Mouse (Mus musculus) left cerebral cortex, postnatal 36 days (tissue): ENCODE measurements around the gene Mepce. TPM values are rescaled to one million over a fixed set of nuclear protein-coding genes. Genes with fewer than 3 reads are reported as not detected.

Experiments used
- DNase-seq, 2 experiments: peaks; one replicate each; pipeline ENCODE4 v3.0.0; 2021 to 2022; ENCODE audit warnings: low spot score in 2 of 2, mixed read lengths in 1 of 2
- intact Hi-C: fragments of 180-260 bp; cut with DNase I; formaldehyde crosslinking; loops from one replicate; pipeline ENCODE4 v1.15.1; 2025
- total RNA-seq, 2 experiments: library from RNA; stranded (reverse); gene quantifications; 2 replicates each; pipeline ENCODE4 v1.2.3; 2021

Mepce gene
- total RNA-seq, 2 experiments from 2014 or later, result 33.5 to 42.8 TPM

- no peak for DNase-seq
- intact Hi-C loops, result loop anchor here (5.0 kb wide), 1 partner anchor 214 kb away; the partner anchor contains the start of genes Epo and Gnb2
Observed at GRCm38 (mm10) chr5:137746282-137746850, 41.1 kb downstream of the Mepce start.

DNA sequence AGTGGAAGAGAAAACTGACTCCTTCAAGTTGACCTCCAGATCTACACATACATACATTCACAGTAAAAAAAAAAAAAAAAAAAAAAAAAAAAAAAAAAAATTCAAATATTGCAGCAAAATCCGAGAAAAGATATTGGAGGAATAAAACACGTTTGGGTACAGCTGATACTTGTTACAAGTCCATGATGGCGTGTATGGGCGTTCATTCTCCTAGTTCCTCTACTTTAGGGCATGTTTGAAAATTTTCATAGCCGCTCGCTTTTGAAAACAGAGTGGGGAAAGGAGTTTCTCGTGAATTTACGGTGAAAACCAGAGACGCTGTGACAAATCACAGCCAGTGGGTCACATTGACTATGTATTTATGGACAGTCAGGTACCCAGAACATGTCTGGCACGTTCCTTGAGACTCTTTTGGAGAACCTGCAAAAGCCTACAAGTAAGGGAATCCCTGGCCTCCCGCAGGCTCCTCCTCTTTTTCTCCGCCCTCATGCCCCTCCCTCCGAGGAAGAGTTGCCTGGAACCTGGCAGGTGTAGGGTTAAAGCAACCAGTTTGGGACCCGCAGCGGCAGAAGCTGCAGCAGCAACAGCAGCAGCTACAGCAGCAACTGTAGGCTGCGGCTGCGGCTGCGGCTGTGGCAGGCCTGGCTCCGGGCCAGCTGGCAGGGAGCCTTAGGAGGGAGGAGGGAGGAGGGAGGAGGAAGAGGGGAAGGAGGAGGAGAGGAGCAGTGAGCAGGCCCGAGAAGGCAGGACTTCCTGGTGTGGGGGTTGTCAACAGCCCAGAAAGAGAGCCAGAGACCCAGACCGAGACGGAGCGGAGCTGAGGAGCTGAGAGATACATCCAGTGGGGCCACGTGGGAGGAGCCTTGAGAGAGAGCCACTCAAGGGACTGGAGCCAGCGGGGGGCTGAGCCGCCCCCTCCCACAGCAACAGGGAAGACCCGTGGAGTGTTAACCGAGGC lies 42.0 kb downstream of the Mepce start, which contains the start of gene Tsc22d4:
TSS of gene Tsc22d4 (plus strand) at position 517 of the 958 bp plus-strand sequence.
- peak; percentile 87 for DNase-seq
- intact Hi-C loops, result loop anchor here (5.0 kb wide), 1 partner anchor 213 kb away; the partner anchor contains the start of genes Epo and Gnb2

GRCm38 (mm10) chr5:137744197-137744596 lies 43.3 kb downstream of the Mepce start:
- intact Hi-C loops, result loop anchor here (5.0 kb wide), 1 partner anchor 87 kb away; no protein-coding TSS in a partner anchor
- DNase-seq, result no peak

- DNase-seq, result no peak
- intact Hi-C loops, result loop anchor here (5.0 kb wide), 1 partner anchor 86 kb away; no protein-coding TSS in a partner anchor
Observed at GRCm38 (mm10) chr5:137742836-137743235, 44.6 kb downstream of the Mepce start.

GRCm38 (mm10) chr5:137742048-137742447 lies 45.4 kb downstream of the Mepce start:
- intact Hi-C loops, result loop anchor here (5.0 kb wide), 1 partner anchor 85 kb away; no protein-coding TSS in a partner anchor
- DNase-seq, result no peak

- intact Hi-C loops, result loop anchor here (5.0 kb wide), 1 partner anchor 84 kb away; no protein-coding TSS in a partner anchor
- DNase-seq, result peak; percentile 82 to 83
Observed at GRCm38 (mm10) chr5:137741023-137741931, 46.2 kb downstream of the Mepce start, which contains the start of gene Nyap1. TSS of gene Nyap1 (minus strand) at chr5:137741607.

DNA sequence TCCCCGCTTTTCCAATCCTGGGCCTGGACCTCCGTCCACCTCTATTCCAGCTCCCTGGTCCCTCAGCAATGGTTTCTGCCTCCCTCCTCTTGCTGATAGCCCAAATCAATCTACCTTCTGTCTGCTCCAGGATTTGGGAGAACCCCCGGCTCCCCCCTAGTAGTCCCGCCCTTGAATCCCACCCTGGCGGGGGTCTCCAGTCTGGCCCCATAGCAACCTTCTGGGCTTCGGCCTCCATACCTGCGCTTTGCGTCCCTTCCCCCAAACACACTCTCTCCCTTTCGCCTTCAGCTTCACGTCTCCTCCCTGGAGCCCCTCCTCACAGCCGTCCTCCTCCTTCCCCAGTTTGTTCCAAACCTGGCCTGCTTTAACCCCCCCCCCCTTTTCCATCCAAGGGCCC lies 46.9 kb downstream of the Mepce start:
- intact Hi-C loops, result loop anchor here (5.0 kb wide), 1 partner anchor 83 kb away; no protein-coding TSS in a partner anchor
- DNase-seq, result no peak

GRCm38 (mm10) chr5:137739471-137739870 lies 48.0 kb downstream of the Mepce start:
- no peak for DNase-seq
- intact Hi-C loops, result no loop called here

DNA sequence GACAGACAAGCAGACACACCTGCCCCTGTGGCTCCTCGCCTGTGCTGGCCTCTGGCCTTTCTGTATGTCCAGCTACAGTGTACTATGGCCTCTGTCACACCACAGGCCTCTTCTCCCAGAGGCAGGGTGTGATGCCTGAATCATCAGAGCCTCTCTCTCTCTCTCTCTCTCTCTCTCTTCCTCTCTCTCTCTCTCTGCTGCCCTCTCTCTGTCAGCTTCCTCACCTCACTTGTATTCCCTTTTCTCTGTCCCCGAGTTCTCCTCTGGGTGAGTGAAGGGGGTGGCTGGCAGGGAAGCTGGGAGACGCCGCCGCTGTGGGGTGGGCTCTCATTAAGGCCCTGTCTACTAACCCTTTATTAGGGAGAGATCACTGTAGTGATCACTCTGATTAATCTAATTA lies 48.9 kb downstream of the Mepce start:
- intact Hi-C loops, result no loop called here
- DNase-seq, result no peak

- DNase-seq, result no peak
- intact Hi-C loops, result no loop called here
Observed at GRCm38 (mm10) chr5:137737400-137737940, 50.0 kb downstream of the Mepce start.

DNA sequence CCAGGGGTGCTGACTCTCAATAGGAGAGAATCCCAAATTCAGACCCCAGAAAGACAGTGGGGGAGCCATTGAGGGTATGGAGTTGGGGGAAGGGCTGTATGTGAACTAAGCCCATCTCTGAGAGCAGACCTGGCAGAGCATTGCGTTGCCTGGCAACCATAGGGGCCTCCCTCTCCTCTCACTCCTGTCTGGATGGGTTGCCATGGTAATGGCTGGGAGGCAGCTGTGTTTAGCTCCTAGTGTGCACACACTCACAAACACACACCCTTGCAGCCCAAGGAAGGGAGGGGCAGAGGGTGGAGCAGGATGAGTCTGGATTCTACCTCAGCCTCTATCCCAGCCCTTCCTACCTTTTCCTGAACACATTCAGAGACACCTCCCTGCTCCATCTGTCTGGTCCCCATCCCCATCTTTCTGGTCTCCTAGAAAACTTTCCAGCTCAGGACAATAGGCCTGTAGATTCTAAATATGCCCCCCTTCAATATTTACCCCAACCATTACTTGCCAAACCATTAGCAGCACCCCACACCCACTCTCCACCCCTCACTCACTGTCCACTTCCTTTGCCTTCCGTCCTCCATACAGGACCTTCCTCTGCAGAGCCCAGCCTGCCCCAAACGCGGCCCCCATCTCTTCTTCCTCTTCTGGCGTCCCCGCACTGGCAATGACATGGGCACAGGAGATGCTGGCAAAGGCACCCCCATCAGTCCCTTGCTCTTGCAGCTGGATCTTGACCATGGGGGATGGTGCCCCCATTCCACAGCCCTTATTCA lies 53.0 kb downstream of the Mepce start:
- DNase-seq, result peak; percentile 87 to 88
- intact Hi-C loops, result loop anchor here (1.0 kb wide), 1 partner anchor 50 kb away; the partner anchor contains the start of gene Agfg2

DNA sequence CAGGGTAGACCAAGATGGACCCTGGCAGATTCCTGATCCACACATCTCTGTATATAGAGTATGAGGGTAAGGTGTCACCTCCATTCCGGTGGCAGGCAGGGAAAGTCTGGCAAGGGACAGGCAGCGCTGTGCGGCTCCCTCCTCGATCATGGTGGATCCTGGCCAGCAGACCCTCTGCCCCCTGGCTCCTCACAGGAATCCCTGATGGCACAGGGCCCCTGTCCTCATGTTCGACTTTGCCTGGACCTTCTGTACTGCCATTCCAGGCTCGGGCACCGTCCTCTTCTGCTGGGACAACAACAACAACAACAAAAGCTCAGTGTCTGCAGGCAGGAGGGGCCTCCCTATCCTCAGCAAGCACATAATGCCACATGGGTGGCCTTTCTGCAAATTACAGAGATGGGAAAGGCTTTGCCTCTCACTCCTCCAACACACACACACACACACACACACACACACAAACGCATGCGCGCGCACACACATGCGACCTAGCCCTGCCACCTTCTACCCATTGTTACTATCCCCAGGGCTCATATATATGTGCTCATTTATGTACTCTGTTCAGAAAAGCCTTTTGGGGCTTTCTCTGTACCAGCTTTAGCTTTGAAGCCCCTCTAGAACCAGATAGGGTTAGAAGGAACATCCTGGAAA lies 53.7 kb downstream of the Mepce start:
- intact Hi-C loops, result loop anchor here (1.0 kb wide), 1 partner anchor 49 kb away; the partner anchor contains the start of gene Agfg2
- no peak for DNase-seq

Other genes starting within 250 kb of the Mepce start
- gene Actl6b, start 234.1 kb downstream of the Mepce start, total RNA-seq, result 100 to 1,000 TPM; 109 to 115 TPM
- 10 to 100 TPM; 10.4 to 10.9 TPM for gene Tfr2, start 217.8 kb downstream of the Mepce start, total RNA-seq
- gene Mospd3, start 186.6 kb downstream of the Mepce start, total RNA-seq, result 10 to 100 TPM; 19.4 to 26.4 TPM
- 10 to 100 TPM in 1 of 2 experiments, 1 to 10 TPM in 1; 8.6 to 14.9 TPM for gene Pcolce, start 173.9 kb downstream of the Mepce start, total RNA-seq
- gene Fbxo24, start 158.7 kb downstream of the Mepce start, total RNA-seq, result under 1 TPM; 0.20 to 0.25 TPM
- 10 to 100 TPM; 11.3 to 19.4 TPM for gene Lrch4, start 158.5 kb downstream of the Mepce start, total RNA-seq
- 10 to 100 TPM in 1 of 2 experiments, 1 to 10 TPM in 1; 5.5 to 11.7 TPM for gene Gm20605, start 158.5 kb downstream of the Mepce start, total RNA-seq
- 1 to 10 TPM; 4.2 to 7.7 TPM for gene Sap25, start 146.3 kb downstream of the Mepce start, total RNA-seq
- gene Irs3, start 141.9 kb downstream of the Mepce start, total RNA-seq, result under 1 TPM in 1 of 2 experiments, not detected in 1; 0.23 TPM
- gene Agfg2, start 102.9 kb downstream of the Mepce start, total RNA-seq, result 10 to 100 TPM; 41.7 to 42.0 TPM
- gene Nyap1, start 46.0 kb downstream of the Mepce start, total RNA-seq, result 10 to 100 TPM; 70.1 to 79.5 TPM
- 100 to 1,000 TPM; 166 to 203 TPM for gene Tsc22d4, start 41.9 kb downstream of the Mepce start, total RNA-seq
- 10 to 100 TPM; 23.5 to 28.6 TPM for gene Ppp1r35, start 8.8 kb downstream of the Mepce start, total RNA-seq
- 1 to 10 TPM; 4.6 to 7.2 TPM for gene Zcwpw1, start 143 bp upstream of the Mepce start, total RNA-seq
- under 1 TPM in 1 of 2 experiments, not detected in 1; 0.20 TPM for gene Pilra, start 48.6 kb upstream of the Mepce start, total RNA-seq
- not detected for gene Pilrb1, start 70.5 kb upstream of the Mepce start, total RNA-seq
- gene Pilrb2, start 84.2 kb upstream of the Mepce start, total RNA-seq, result not detected
- gene Cyp3a13, start 134.0 kb upstream of the Mepce start, total RNA-seq, result under 1 TPM; 0.25 TPM
- gene Gjc3, start 175.4 kb upstream of the Mepce start, total RNA-seq, result 10 to 100 TPM; 21.0 to 23.4 TPM
- gene Azgp1, start 193.9 kb upstream of the Mepce start, total RNA-seq, result not detected
- gene Smok3a, start 233.6 kb upstream of the Mepce start, total RNA-seq, result not detected
- gene Smok3b, start 233.8 kb upstream of the Mepce start, total RNA-seq, result not detected